Mouse (Mus musculus) stomach, embryonic 14.5 days (tissue): ENCODE measurements around the gene Pibf1. TPM values are rescaled to one million over a fixed set of nuclear protein-coding genes. Genes with fewer than 3 reads are reported as not detected.

Source experiments
- ATAC-seq: fragments of 200-750 bp; cut with Nextera tagmentation; 2 replicates; pipeline ENCODE4 v1.8.0; 2017; ENCODE audit warnings: low read depth, moderate TSS enrichment; ENCODE audit not compliant: insufficient number of reproducible peaks, insufficient read depth, low FRiP score
- H3K27ac ChIP-seq: fragments of 300-500 bp; sonication (generic); 2 replicates; pipeline ENCODE4 v1.5.1; 2014; ENCODE audit warnings: mild to moderate bottlenecking, low read length, moderate library complexity, mixed read lengths
- H3K27me3 ChIP-seq: fragments of 300-500 bp; sonication (generic); 2 replicates; pipeline ENCODE4 v1.6.1; 2014; ENCODE audit warnings: low read length, control low read depth, mixed read lengths; ENCODE audit not compliant: control insufficient read depth, insufficient read depth
- H3K36me3 ChIP-seq: fragments of 300-500 bp; sonication (generic); 2 replicates; pipeline ENCODE4 v1.6.1; 2014; ENCODE audit warnings: mild to moderate bottlenecking, control low read depth, low read length, moderate library complexity, mixed read lengths; ENCODE audit not compliant: control insufficient read depth, insufficient read depth
- H3K4me1 ChIP-seq: fragments of 300-500 bp; sonication (generic); 2 replicates; pipeline ENCODE4 v1.6.1; 2014; ENCODE audit warnings: low read length, control low read depth, mixed read lengths; ENCODE audit not compliant: control insufficient read depth, insufficient read depth
- H3K4me2 ChIP-seq: fragments of 300-500 bp; sonication (generic); replicated peaks from 2 replicates; pipeline ENCODE4 v1.6.1; 2014; ENCODE audit warnings: low read depth, low read length, control low read depth
- H3K4me3 ChIP-seq: fragments of 300-500 bp; sonication (generic); 2 replicates; pipeline ENCODE4 v1.5.1; 2014; ENCODE audit warnings: low read depth, low read length, control low read depth
- H3K9ac ChIP-seq: fragments of 300-500 bp; sonication (generic); replicated peaks from 2 replicates; pipeline ENCODE4 v1.6.1; 2014; ENCODE audit warnings: low read depth, mild to moderate bottlenecking, control low read depth, low read length, moderate library complexity, mixed read lengths
- H3K9me3 ChIP-seq: fragments of 300-500 bp; sonication (generic); 2 replicates; pipeline ENCODE4 v1.6.1; 2016; ENCODE audit warnings: low read depth, low read length, control low read depth; ENCODE audit not compliant: control insufficient read depth
- WGBS: fragments of 180-500 bp; shearing (Covaris S2); extraction: QIAGEN DNeasy Blood & Tissue Kit; methylation state at CpG from one replicate; pipeline ENCODE4 v1.1.7; 2014; 5-methylcytosine and 5-hydroxymethylcytosine counted together
- polyA plus RNA-seq: library from polyadenylated mRNA; unstranded; fragments of >200 nt; fragmentation: Nextera tagmentation; extraction: Ambion mirVana; gene quantifications from 2 replicates; pipeline ENCODE4 v1.2.1, GENCODE M21; 2014

Pibf1 gene
- polyA plus RNA-seq, 1 experiment from 2014 or later: 21.5 TPM

DNA sequence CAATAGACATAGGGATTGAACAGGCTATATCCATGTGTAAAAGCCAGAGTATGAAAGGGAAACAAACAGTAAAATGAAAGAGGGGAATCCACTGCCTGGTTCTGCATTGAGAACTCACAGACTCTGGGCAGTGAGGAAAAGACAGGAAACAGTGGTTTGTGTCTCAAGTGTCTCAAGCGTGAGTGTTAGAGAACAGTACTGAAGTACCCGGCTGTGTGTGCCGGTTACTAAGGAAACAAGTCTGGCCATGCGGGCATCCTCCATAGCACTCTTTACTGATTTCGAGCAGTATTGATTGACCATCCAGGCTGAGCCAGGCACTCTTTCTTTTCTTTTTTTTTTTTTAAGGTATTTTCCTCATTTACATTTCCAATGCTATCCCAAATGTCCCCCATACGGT is 60.7 kb downstream of the Pibf1 start:
- ATAC-seq: no peak
- no peak overlapping the region for H3K4me2 ChIP-seq
- H3K9ac ChIP-seq: no peak overlapping the region
- H3K4me1 ChIP-seq: no peaks in the 10 kb centered on the region
- no peaks in the 10 kb centered on the region for H3K9me3 ChIP-seq
- no peak overlapping the region for H3K27ac ChIP-seq
- no peak overlapping the region for H3K4me3 ChIP-seq
- WGBS: 83% methylated on average over 6 of the region's 6 CpGs
- H3K36me3 ChIP-seq: peaks cover 10% of the 10 kb centered on the region
- no peaks in the 10 kb centered on the region for H3K27me3 ChIP-seq

DNA sequence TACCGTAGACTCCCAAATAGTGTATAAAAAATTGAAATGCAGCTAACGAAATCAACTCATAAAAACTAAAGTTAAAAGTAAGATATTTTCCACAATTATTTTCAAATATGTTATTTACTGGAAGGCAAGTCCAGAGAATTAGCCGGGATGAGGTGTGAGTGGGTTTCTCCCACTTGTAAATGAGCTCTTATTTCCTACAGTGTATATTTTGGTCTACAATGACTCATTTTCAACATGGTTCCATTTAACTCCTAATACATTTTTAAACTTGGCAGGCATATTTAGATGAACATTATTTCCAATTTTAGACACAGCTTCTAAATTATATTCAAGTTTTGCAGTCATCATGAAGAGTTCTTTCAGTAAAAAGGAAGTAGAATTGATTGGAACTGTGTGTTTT is 63.8 kb downstream of the Pibf1 start:
- Histone ChIP-seq H3K9me3 (no peaks in the 10 kb centered on the region), H3K4me2 (no peak overlapping the region), H3K4me1 (no peaks in the 10 kb centered on the region), H3K27me3 (no peaks in the 10 kb centered on the region), H3K36me3 (peaks cover 4% of the 10 kb centered on the region; the same call in 1 of the 2 replicates), H3K4me3 (no peak overlapping the region), H3K27ac (no peak overlapping the region), H3K9ac (no peak overlapping the region)
- 88% methylated on average over 3 of the region's 3 CpGs for WGBS
- no peak for ATAC-seq

DNA sequence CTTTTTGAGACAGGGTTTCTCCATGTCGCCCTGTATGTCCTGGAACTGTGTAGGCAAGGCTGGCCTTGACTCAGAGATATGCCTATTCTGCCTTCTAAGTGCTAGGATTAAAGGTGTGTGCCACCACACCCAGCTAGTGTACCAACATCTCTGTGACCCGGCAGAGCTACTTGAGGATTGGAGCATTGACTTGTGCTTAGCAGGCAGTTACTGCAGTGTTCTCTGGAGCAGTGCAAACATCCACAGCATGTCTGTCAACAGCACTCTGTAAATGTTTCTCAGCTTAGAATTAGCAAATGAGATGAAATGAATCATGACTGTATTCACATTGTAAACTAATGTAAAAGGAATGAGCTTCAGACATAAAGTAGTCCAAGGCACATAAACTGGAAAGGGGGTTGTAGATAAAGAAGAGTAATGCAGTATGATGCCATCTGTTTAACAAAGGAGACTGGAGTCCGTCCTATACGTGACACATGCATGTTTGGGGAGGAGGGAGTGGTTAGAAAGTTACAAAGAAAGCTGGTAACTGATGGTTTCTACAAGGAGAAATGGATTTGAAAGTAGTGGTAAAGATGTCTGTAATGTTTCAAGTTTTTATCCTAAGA is 75.0 kb downstream of the Pibf1 start:
- peak; percentile 33; the same call in 1 of the 2 replicates for ATAC-seq
- H3K9ac ChIP-seq: no peak overlapping the region
- H3K4me2 ChIP-seq: no peak overlapping the region
- 61% methylated on average over 4 of the region's 4 CpGs for WGBS
- no peaks in the 10 kb centered on the region for H3K4me1 ChIP-seq
- no peaks in the 10 kb centered on the region for H3K27me3 ChIP-seq
- no peaks in the 10 kb centered on the region for H3K36me3 ChIP-seq
- no peak overlapping the region for H3K4me3 ChIP-seq
- H3K9me3 ChIP-seq: no peaks in the 10 kb centered on the region
- H3K27ac ChIP-seq: peak overlapping the region; percentile 27; the same call in 1 of the 2 replicates

DNA sequence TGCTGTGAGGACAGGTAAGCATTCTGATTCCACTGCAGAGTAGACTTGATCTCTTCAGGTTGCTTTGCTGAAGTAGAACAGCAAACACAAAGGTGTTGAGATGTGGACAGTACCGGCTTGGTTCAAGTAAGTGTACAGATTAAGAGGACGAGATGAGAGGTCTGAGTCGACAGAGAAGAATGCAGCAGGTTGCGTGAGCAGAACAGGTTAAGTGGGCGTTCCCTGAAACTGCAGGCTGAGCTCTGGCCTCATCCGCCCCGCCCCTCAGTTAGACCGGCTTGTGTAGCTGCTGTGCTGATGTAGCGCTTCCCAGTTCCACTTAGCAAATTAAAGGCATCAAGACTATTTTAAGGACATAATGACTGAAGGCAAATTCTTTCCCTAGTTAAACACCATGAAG is 77.3 kb downstream of the Pibf1 start:
- H3K4me1 ChIP-seq: no peaks in the 10 kb centered on the region
- no peak overlapping the region for H3K4me2 ChIP-seq
- no peak overlapping the region for H3K27ac ChIP-seq
- peak; percentile 74; the same call in 1 of the 2 replicates for ATAC-seq
- H3K9ac ChIP-seq: no peak overlapping the region
- WGBS: 43% methylated on average over 9 of the region's 9 CpGs
- H3K9me3 ChIP-seq: no peaks in the 10 kb centered on the region
- H3K4me3 ChIP-seq: no peak overlapping the region
- H3K27me3 ChIP-seq: no peaks in the 10 kb centered on the region
- no peaks in the 10 kb centered on the region for H3K36me3 ChIP-seq

DNA sequence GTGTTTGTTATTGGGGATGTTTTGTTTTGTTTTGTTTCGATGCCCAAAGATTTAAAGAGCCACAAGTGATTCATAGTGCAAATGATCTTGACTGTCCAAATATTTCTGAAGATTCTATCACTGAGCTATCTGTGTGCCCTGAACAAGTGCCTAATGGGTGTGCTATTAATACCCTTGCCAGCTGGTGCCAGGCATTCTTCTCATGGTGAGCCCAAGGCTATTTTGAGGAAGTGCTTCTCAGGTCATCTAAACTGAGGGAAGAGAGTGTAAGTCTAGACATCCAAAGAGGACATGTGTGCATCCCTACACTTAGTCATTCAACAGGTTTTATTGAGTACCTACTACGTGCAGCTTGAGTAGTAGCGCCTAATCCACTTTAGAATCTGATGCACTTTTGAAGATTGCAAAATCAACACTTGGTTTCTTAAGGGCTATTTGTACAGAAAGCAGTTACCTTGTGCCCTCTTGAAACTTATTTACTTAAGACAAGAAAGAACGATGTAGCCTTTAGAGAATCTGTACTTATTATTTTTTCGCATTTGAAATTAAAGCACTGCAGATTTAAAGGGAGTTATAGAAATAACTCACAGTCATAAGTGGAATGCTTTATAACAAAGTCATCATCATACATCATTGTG is 91.0 kb downstream of the Pibf1 start:
- H3K4me2 ChIP-seq: no peak overlapping the region
- no peaks in the 10 kb centered on the region for H3K4me1 ChIP-seq
- no peaks in the 10 kb centered on the region for H3K27me3 ChIP-seq
- 82% methylated on average over 5 of the region's 5 CpGs for WGBS
- H3K36me3 ChIP-seq: no peaks in the 10 kb centered on the region
- H3K9me3 ChIP-seq: no peaks in the 10 kb centered on the region
- no peak for ATAC-seq
- H3K4me3 ChIP-seq: no peak overlapping the region
- no peak overlapping the region for H3K27ac ChIP-seq
- H3K9ac ChIP-seq: no peak overlapping the region

GRCm38 (mm10) chr14:99205865-99206264 is 106.6 kb downstream of the Pibf1 start:
- no peaks in the 10 kb centered on the region for H3K36me3 ChIP-seq
- no peak for ATAC-seq
- H3K9me3 ChIP-seq: no peaks in the 10 kb centered on the region
- H3K27me3 ChIP-seq: no peaks in the 10 kb centered on the region
- no peaks in the 10 kb centered on the region for H3K4me1 ChIP-seq
- WGBS: 88% methylated on average over 2 of the region's 2 CpGs
- no peak overlapping the region for H3K4me2 ChIP-seq
- no peak overlapping the region for H3K4me3 ChIP-seq
- no peak overlapping the region for H3K9ac ChIP-seq
- no peak overlapping the region for H3K27ac ChIP-seq

GRCm38 (mm10) chr14:99206591-99206990 is 107.4 kb downstream of the Pibf1 start:
- no peaks in the 10 kb centered on the region for H3K36me3 ChIP-seq
- no peaks in the 10 kb centered on the region for H3K9me3 ChIP-seq
- no peak overlapping the region for H3K4me3 ChIP-seq
- no peak overlapping the region for H3K4me2 ChIP-seq
- no peaks in the 10 kb centered on the region for H3K27me3 ChIP-seq
- ATAC-seq: no peak
- no peaks in the 10 kb centered on the region for H3K4me1 ChIP-seq
- H3K9ac ChIP-seq: no peak overlapping the region
- no peak overlapping the region for H3K27ac ChIP-seq
- WGBS: 80% methylated on average over 5 of the region's 5 CpGs

DNA sequence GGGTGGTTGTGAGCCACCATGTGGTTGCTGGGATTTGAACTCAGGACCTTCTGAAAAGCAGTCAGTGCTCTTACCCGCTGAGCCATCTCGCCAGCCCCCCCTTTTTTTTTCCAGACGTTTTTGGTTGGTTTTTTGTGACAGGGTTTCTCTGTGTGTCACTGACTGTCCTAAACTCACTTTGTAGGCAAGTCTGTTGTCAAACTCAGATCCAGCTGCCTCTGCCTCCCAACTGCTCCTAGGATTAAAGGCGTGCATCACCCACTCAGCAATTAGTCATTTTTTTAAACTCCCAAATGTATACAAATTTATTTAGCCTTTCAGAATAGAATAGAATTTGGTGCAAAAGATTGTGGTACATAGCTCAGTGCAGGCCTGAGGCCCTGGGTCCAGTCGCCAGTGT is 111.2 kb downstream of the Pibf1 start:
- Histone ChIP-seq H3K36me3 (no peaks in the 10 kb centered on the region), H3K4me1 (no peaks in the 10 kb centered on the region), H3K4me3 (no peak overlapping the region), H3K9ac (no peak overlapping the region), H3K27ac (no peak overlapping the region), H3K9me3 (no peaks in the 10 kb centered on the region), H3K27me3 (no peaks in the 10 kb centered on the region), H3K4me2 (no peak overlapping the region)
- WGBS: 80% methylated on average over 5 of the region's 5 CpGs
- no peak for ATAC-seq
